Mouse (Mus musculus): Measurements from ENCODE around the gene Vps35l. TPM values are rescaled to one million over a fixed set of nuclear protein-coding genes. Genes with fewer than 3 reads are reported as not detected.

Gene Vps35l
- polyA plus RNA-seq, 1 experiment from 2014 or later, result 88.8 TPM

DNA sequence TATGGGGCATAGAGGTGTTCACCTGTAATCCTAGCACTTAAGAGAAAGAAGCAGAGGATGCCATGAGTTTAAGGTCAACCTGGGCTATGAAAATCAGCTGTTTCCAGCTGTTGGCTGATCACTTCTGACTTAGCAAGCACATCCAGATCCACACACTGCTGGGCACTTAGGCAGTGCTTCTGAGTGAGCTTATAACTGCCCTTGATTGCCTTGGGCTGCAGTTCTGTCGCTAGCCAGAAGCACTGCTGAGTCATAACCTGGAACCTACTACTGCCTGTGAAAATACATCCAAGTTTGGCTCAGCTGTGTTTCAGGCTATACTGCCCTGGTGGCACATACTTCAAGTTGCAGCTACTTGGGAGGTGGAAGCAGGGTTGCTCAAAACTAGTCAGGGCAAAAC, 101.8 kb downstream of the Vps35l start:
- Histone ChIP-seq H3K4me1 (ENCODE audit: control insufficient read depth, insufficient read depth, low read length) (peaks cover 2% of the 10 kb centered on the region; the same call in 1 of the 2 replicates), H3K36me3 (ENCODE audit: control insufficient read depth, insufficient read depth, low read length) (peaks cover 66% of the 10 kb centered on the region), H3K4me2 (ENCODE audit: low read depth, low read length) (no peak overlapping the region), H3K4me3 (ENCODE audit: low read depth, low read length) (no peak overlapping the region), H3K9ac (replicated peaks; ENCODE audit: low read depth, low read length) (no peak overlapping the region), H3K27me3 (ENCODE audit: control insufficient read depth, insufficient read depth, low read length) (no peaks in the 10 kb centered on the region), H3K9me3 (ENCODE audit: control insufficient read depth, low read length) (no peaks in the 10 kb centered on the region), H3K27ac (ENCODE audit: low read depth, low read length) (no peak overlapping the region)
- peak; percentile 39; the same call in 1 of the 2 replicates for ATAC-seq (ENCODE audit: low read depth)
- WGBS, result 35% methylated on average over 1 of the region's 1 CpGs

DNA sequence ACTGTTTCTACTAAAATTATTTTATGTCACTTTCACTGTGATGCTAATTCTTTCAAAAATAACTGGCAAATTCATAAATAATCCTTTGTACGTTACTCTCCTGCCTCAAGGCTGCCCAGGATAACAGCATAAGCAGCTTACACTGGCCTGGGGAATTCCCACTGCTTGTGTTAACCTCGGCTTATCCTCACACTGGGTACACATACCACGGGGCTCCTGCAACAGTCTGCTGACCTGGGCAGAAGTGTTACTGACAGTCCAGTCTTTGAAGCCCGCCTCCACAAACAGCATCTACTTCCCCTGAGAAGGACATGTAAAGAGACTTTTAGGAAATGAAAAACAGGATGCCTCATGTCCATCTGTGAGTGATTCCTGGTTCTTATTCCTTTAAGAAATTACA, 102.9 kb downstream of the Vps35l start:
- Histone ChIP-seq H3K4me3 (ENCODE audit: low read depth, low read length) (no peak overlapping the region), H3K4me2 (ENCODE audit: low read depth, low read length) (no peak overlapping the region), H3K9ac (replicated peaks; ENCODE audit: low read depth, low read length) (no peak overlapping the region), H3K4me1 (ENCODE audit: control insufficient read depth, insufficient read depth, low read length) (peaks cover 2% of the 10 kb centered on the region; the same call in 1 of the 2 replicates), H3K27ac (ENCODE audit: low read depth, low read length) (no peak overlapping the region), H3K9me3 (ENCODE audit: control insufficient read depth, low read length) (no peaks in the 10 kb centered on the region), H3K27me3 (ENCODE audit: control insufficient read depth, insufficient read depth, low read length) (no peaks in the 10 kb centered on the region), H3K36me3 (ENCODE audit: control insufficient read depth, insufficient read depth, low read length) (peaks cover 69% of the 10 kb centered on the region)
- WGBS, result 77% methylated on average over 4 of the region's 4 CpGs
- ATAC-seq (ENCODE audit: low read depth), result no peak

DNA sequence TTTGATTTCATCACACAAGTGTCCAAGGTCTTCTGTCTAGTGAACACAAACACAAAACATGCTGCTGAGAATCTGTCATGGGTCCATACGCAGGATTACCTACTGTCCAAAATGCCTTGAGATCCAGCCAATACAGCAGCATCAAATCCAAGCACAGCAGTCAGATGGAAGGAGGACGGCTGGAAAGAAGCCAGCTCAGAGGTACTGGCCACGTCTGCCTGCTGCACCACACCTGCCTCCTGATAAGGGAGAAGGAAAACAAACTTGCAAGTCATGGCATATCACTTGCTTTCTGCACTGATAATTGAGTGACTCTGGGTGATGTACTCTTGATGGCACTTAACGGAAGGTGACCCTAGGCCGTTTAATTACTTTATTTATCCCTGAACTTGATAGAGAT, 105.1 kb downstream of the Vps35l start:
- no peak overlapping the region for H3K4me3 ChIP-seq (ENCODE audit: low read depth, low read length)
- H3K27me3 ChIP-seq (ENCODE audit: control insufficient read depth, insufficient read depth, low read length), result no peaks in the 10 kb centered on the region
- no peak for ATAC-seq (ENCODE audit: low read depth)
- peaks cover 73% of the 10 kb centered on the region for H3K36me3 ChIP-seq (ENCODE audit: control insufficient read depth, insufficient read depth, low read length)
- H3K9ac ChIP-seq (replicated peaks; ENCODE audit: low read depth, low read length), result no peak overlapping the region
- no peak overlapping the region for H3K27ac ChIP-seq (ENCODE audit: low read depth, low read length)
- no peak overlapping the region for H3K4me2 ChIP-seq (ENCODE audit: low read depth, low read length)
- 87% methylated on average over 5 of the region's 5 CpGs for whole genome bisulfite sequencing
- H3K4me1 ChIP-seq (ENCODE audit: control insufficient read depth, insufficient read depth, low read length), result peaks cover 2% of the 10 kb centered on the region; the same call in 1 of the 2 replicates
- H3K9me3 ChIP-seq (ENCODE audit: control insufficient read depth, low read length), result no peaks in the 10 kb centered on the region

DNA sequence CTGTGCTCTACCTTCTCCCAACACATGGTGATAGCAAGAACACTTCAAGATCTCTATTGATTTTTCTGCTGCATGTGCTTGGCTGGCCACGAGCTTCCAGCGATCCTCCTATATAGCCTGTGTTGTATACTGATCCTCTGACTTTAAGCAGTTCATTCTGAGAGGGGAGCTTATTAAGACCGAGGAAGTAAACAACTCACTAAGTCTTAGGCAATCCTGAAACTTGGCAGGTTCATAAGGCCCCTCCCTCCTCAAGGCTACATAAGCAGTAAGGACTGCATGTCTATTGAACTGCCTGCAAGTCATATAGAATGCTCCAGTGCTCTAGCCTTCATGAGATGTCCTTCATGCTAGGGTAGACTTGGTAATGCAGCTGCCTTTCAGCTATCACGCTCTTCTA, 106.3 kb downstream of the Vps35l start:
- 91% methylated on average over 4 of the region's 4 CpGs for WGBS
- no peak for ATAC-seq (ENCODE audit: low read depth)
- Histone ChIP-seq H3K9ac (replicated peaks; ENCODE audit: low read depth, low read length) (no peak overlapping the region), H3K4me1 (ENCODE audit: control insufficient read depth, insufficient read depth, low read length) (no peaks in the 10 kb centered on the region), H3K4me2 (ENCODE audit: low read depth, low read length) (no peak overlapping the region), H3K9me3 (ENCODE audit: control insufficient read depth, low read length) (no peaks in the 10 kb centered on the region), H3K36me3 (ENCODE audit: control insufficient read depth, insufficient read depth, low read length) (peaks cover 75% of the 10 kb centered on the region), H3K27ac (ENCODE audit: low read depth, low read length) (no peak overlapping the region), H3K4me3 (ENCODE audit: low read depth, low read length) (no peak overlapping the region), H3K27me3 (ENCODE audit: control insufficient read depth, insufficient read depth, low read length) (no peaks in the 10 kb centered on the region)

DNA sequence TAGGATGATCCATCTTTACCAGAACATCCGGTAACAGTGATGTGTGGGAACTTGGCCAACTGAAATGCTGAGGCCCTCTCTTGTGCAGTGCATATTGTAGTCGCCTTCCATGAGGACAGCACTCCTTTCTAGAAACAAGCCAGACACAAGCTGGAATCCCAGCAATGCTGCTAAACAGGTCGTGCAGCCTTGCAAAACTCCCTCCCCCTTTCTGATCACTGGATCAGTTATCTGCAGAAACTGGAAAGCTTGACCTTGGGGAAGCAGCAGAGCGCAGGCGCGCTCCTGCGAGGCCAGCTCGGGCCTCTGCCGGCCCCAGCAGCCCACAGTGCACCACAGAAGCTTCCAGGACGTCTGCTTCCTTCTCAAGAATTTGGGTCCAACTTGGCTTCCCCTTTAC, 108.8 kb downstream of the Vps35l start:
- Histone ChIP-seq H3K4me3 (ENCODE audit: low read depth, low read length) (no peak overlapping the region), H3K4me1 (ENCODE audit: control insufficient read depth, insufficient read depth, low read length) (no peaks in the 10 kb centered on the region; the same call in 1 of the 2 replicates), H3K27me3 (ENCODE audit: control insufficient read depth, insufficient read depth, low read length) (no peaks in the 10 kb centered on the region), H3K9ac (replicated peaks; ENCODE audit: low read depth, low read length) (no peak overlapping the region), H3K27ac (ENCODE audit: low read depth, low read length) (no peak overlapping the region), H3K9me3 (ENCODE audit: control insufficient read depth, low read length) (no peaks in the 10 kb centered on the region), H3K4me2 (ENCODE audit: low read depth, low read length) (no peak overlapping the region), H3K36me3 (ENCODE audit: control insufficient read depth, insufficient read depth, low read length) (peaks cover 75% of the 10 kb centered on the region)
- no peak for ATAC-seq (ENCODE audit: low read depth)
- 90% methylated on average over 10 of the region's 10 CpGs for WGBS

DNA sequence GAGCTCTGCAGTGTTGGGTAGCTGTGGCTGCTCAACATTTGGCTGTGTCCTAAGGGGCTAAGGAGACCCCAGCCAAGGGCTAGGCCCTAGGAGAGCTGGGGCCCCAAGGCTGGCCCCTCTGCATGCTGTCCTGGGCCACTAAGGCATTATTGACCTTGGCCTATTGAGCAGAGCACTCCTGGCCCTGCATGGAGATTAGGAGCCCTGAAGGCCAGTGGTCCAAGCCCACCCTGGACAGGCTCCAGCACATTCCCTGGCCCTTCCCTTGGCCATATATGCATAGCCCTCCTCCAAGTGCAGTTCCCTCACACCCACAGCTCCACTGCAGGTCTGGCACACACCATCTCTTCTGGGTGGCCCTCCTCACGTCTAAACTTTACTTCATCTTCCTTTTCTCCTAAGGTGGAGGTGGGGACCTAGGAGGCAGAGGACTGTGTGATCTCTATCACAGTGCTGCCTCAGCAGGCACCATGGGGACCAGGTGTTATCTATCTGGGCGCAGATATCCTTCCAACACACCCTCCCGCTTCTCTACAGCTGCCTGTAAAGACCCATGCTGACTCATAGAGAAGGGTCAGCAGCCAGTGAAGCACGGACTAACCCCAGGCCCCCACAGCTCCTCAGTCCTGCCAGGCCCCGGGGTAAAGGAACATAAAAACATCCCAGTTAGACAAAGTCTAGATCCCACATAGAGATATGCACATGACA, 109.7 kb downstream of the Vps35l start:
- Histone ChIP-seq H3K27me3 (ENCODE audit: control insufficient read depth, insufficient read depth, low read length) (no peaks in the 10 kb centered on the region), H3K27ac (ENCODE audit: low read depth, low read length) (no peak overlapping the region), H3K9ac (replicated peaks; ENCODE audit: low read depth, low read length) (no peak overlapping the region), H3K4me3 (ENCODE audit: low read depth, low read length) (no peak overlapping the region), H3K4me1 (ENCODE audit: control insufficient read depth, insufficient read depth, low read length) (peaks cover 3% of the 10 kb centered on the region; the same call in 1 of the 2 replicates), H3K4me2 (ENCODE audit: low read depth, low read length) (no peak overlapping the region), H3K36me3 (ENCODE audit: control insufficient read depth, insufficient read depth, low read length) (peaks cover 66% of the 10 kb centered on the region), H3K9me3 (ENCODE audit: control insufficient read depth, low read length) (no peaks in the 10 kb centered on the region)
- WGBS, result 97% methylated on average over 5 of the region's 5 CpGs
- no peak; the same call in 1 of the 2 replicates for ATAC-seq (ENCODE audit: low read depth)

DNA sequence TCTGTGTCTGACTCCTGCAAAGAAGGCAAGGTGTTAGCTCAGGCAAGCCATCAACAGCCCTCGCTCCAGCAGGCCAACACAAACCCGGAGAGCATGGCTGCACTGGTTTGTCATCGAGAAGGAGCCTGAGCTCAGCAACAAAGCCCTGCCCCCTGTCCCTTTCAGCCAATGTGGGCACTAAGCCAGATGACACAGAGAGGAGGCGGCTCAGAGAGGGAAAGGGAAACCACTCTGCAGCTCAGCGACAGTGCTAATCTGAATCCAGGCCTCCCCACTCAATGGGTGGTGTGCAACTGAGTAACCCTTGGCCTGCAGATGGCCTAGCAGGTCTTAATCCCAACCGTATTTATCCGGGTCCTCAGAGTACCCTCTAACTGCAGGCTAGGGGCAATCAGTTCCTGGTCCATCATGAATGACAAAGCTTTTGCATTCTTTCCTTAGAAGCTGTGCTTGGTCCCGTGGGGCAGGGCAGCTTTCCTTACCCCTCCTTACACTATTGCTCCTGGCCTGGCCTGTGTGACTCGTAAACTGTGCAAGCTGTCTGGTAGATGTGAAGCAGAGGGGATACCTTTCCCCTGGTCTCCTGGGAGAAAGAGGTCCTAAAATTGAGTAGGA, 110.8 kb downstream of the Vps35l start:
- Histone ChIP-seq H3K9ac (replicated peaks; ENCODE audit: low read depth, low read length) (no peak overlapping the region), H3K4me3 (ENCODE audit: low read depth, low read length) (no peak overlapping the region), H3K4me1 (ENCODE audit: control insufficient read depth, insufficient read depth, low read length) (peaks cover 6% of the 10 kb centered on the region; the same call in 1 of the 2 replicates), H3K4me2 (ENCODE audit: low read depth, low read length) (no peak overlapping the region), H3K36me3 (ENCODE audit: control insufficient read depth, insufficient read depth, low read length) (peaks cover 56% of the 10 kb centered on the region), H3K9me3 (ENCODE audit: control insufficient read depth, low read length) (no peaks in the 10 kb centered on the region), H3K27ac (ENCODE audit: low read depth, low read length) (no peak overlapping the region), H3K27me3 (ENCODE audit: control insufficient read depth, insufficient read depth, low read length) (no peaks in the 10 kb centered on the region)
- ATAC-seq (ENCODE audit: low read depth), result no peak
- whole genome bisulfite sequencing, result 73% methylated on average over 9 of the region's 9 CpGs

DNA sequence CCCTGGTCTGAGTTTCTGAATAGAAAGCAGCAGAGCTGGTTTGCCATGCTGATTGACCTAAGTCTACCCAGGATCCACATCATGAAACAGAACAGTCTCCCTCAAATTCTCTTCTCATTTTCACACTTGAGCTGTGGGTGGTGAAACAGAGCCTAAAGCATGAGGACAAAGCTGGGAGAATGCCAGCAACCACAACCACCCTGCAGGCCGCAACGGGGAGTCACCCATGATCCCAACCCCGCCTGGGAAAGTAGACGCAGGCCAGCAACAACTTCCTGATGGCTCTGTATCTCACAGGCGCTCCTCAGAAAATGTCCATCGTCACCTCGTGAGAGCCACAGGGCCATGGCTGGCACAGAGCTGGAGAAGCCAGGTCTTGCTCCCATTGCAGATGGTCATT, 111.5 kb downstream of the Vps35l start:
- Histone ChIP-seq H3K4me1 (ENCODE audit: control insufficient read depth, insufficient read depth, low read length) (peaks cover 11% of the 10 kb centered on the region), H3K27ac (ENCODE audit: low read depth, low read length) (no peak overlapping the region), H3K4me3 (ENCODE audit: low read depth, low read length) (no peak overlapping the region), H3K27me3 (ENCODE audit: control insufficient read depth, insufficient read depth, low read length) (no peaks in the 10 kb centered on the region), H3K36me3 (ENCODE audit: control insufficient read depth, insufficient read depth, low read length) (peaks cover 48% of the 10 kb centered on the region), H3K4me2 (ENCODE audit: low read depth, low read length) (no peak overlapping the region), H3K9ac (replicated peaks; ENCODE audit: low read depth, low read length) (no peak overlapping the region), H3K9me3 (ENCODE audit: control insufficient read depth, low read length) (no peaks in the 10 kb centered on the region)
- WGBS, result 92% methylated on average over 7 of the region's 7 CpGs
- ATAC-seq (ENCODE audit: low read depth), result no peak

DNA sequence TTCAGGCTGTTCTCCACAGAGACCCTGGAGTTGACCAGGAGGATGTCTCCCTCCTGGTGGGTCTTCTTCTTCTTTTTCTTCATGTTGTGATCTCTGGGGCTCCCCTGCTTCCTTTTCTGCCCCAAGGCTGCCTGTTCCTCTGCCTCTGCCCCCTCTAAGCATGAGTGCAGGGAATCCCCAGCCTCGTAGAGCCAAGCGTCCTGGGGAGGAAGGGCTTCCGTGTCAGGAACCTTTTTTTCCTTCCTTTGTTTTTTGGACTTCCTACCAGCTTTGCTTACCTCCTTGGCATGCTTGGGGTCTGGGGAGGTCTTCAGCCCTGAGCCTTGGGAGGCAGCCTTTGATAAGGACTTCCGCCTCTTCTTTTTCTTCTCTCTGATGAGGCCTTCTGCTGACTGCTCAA, 112.6 kb downstream of the Vps35l start:
- ATAC-seq (ENCODE audit: low read depth), result no peak
- WGBS, result 93% methylated on average over 4 of the region's 4 CpGs
- Histone ChIP-seq H3K4me1 (ENCODE audit: control insufficient read depth, insufficient read depth, low read length) (peaks cover 11% of the 10 kb centered on the region), H3K9ac (replicated peaks; ENCODE audit: low read depth, low read length) (no peak overlapping the region), H3K27ac (ENCODE audit: low read depth, low read length) (no peak overlapping the region), H3K4me2 (ENCODE audit: low read depth, low read length) (no peak overlapping the region), H3K4me3 (ENCODE audit: low read depth, low read length) (no peak overlapping the region), H3K36me3 (ENCODE audit: control insufficient read depth, insufficient read depth, low read length) (peaks cover 39% of the 10 kb centered on the region), H3K27me3 (ENCODE audit: control insufficient read depth, insufficient read depth, low read length) (no peaks in the 10 kb centered on the region), H3K9me3 (ENCODE audit: control insufficient read depth, low read length) (no peaks in the 10 kb centered on the region)

Data from neural tube, embryonic 14.5 days (tissue).